Mouse (Mus musculus): ENCODE measurements around the gene Olfr1375. TPM values are rescaled to one million over a fixed set of nuclear protein-coding genes. Genes with fewer than 3 reads are reported as not detected.
"Not testable (repeated sequence)": the region's sequence is repeated elsewhere in the genome, so short reads cannot be mapped to it uniquely, and the experiment has no call there.

Olfr1375 gene
- not detected in 2 replicates for total RNA-seq (2017)

DNA sequence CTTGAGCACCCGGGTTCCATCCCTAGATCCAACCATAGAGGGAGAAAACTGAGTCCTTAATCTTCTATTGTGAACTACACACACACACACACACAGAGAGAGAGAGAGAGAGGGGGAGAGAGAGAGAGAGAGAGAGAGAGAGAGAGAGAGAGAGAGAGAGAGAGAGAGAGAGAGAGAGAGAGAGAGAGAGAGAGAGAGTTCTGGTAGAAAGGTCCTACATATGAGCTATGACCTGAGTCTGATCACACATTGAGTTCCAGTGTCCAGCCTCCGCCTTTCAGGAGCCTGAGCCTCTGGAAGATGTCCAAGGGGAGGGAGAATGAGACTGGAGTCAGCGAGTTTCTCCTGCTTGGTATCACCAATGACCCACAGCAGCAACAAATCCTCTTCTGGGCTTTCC is at the start of gene Olfr1375:
Gene Olfr1375, plus strand, starts transcription at position 301 of the 400 bp plus-strand sequence.
- not testable (repeated sequence) for ATAC-seq (ENCODE audit: extremely low read depth, insufficient number of reproducible peaks, low FRiP score, poor library complexity, severe bottlenecking)

DNA sequence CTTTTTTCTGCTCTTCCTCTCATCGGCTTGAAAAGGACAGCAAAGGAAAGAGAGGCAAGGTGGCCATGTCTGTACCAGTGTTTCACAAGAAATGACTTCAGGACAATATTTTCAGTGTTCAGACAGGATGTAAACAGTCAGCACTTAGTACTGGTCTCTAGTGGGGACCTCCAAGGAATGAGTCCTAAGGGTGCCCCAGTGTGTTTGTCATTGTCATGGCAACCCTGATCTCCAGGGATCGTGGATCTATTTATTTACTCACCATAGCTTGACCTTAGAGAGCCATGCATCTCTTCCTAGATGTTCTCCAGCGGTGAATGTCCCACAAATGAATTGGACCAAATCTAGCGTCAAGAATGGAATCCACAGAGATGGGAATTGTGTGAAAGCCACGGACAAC is 44.6 kb upstream of the Olfr1375 start, which contains the start of gene Olfr51:
Gene Olfr51, plus strand, starts transcription at position 301 of the 400 bp plus-strand sequence.
- no peak for ATAC-seq (ENCODE audit: extremely low read depth, insufficient number of reproducible peaks, low FRiP score, poor library complexity, severe bottlenecking)

DNA sequence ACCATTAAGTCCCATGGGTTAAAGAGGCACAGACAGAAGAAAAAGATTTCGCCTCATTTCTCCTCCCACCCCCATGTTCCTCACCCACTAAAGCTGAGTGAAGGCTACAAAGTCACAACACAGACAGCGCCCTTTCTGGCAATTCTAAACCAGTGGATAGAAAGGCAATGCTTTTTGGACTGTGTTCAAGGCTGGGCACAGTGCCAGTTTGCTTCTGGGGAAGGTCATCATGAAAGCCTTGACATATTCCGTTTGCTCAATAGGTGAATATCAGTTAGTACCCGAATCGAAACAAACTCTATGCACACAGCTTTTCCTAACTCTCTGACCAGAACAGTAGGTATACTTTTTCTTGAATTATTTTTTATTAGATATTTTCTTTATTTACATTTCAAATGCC is 36.1 kb upstream of the Olfr1375 start:
- ATAC-seq (ENCODE audit: extremely low read depth, insufficient number of reproducible peaks, low FRiP score, poor library complexity, severe bottlenecking): no peak

DNA sequence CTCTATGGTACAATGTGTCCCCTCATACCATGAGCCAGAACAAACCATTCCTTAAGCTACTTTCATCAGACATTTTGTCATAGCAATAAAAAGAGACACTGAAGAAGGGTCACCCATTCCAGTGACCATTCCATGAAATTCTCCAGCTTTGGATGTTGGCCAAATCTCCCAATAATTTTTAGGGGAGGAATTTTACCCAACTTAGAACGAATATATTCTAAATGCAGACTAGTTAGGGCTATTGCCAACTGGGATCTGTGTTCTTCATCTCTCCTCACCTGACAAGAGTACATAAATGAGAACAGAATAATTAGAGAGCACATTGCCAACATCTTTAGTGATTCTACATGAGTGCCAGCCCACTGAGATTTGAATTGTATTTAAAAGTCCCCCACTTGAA is 34.0 kb upstream of the Olfr1375 start, which contains the start of gene Olfr54:
Gene Olfr54, plus strand, starts transcription at position 301 of the 400 bp plus-strand sequence.
- no peak for ATAC-seq (ENCODE audit: extremely low read depth, insufficient number of reproducible peaks, low FRiP score, poor library complexity, severe bottlenecking)

DNA sequence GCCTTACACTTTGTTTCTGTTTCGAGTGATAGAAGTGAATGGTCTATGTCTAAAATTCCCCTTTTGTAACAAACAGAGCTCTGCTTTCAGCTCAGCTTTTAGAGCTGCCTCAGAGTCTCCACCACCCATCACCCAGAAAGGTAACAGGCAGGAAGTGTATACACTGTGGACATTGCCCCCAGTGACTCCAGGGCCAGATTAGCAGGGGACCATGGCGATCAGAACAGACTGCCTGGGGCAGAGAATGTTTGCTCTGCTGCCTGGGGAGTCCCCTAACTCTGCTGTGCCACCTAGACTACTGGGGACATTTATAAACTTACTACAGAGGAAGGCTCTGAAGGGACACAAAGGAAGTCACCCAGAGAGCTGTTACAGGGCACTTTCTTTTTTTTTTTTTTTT is 31.6 kb upstream of the Olfr1375 start:
- ATAC-seq (ENCODE audit: extremely low read depth, insufficient number of reproducible peaks, low FRiP score, poor library complexity, severe bottlenecking): no peak

DNA sequence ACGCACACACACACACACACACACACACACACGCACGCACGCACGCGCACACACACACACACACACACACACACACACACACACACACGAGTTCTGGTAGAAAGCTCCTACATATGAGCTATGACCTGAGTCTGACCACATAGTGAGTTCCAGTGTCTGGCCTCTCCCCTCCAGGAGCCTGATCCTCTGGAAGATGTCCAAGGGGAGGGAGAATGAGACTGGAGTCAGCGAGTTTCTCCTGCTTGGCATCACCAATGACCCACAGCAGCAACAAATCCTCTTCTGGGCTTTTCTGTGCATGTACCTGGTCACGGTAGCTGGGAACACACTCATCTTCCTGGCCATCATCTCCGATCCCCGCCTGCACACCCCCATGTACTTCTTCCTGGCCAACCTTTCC is 21.1 kb upstream of the Olfr1375 start:
- not testable (repeated sequence) for ATAC-seq (ENCODE audit: extremely low read depth, insufficient number of reproducible peaks, low FRiP score, poor library complexity, severe bottlenecking)

DNA sequence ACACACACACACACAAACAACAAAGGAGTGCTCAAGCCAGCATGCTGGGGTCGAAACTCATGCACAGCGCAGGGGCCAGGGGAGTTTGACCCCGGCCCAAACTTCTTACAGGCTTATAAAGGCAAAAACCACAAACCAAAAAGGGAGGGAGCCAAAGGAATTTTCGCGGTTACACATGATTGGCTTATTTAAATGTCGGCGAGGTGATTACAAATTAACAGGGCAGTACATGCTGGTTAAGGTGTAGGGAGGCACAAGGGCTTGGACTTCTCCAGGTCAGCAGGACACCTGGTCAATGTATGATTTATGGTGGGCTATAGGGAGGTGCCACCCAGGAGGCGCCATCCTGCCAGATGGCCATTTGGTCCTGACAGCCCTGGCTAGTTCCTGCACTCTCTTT is 18.5 kb upstream of the Olfr1375 start:
- ATAC-seq (ENCODE audit: extremely low read depth, insufficient number of reproducible peaks, low FRiP score, poor library complexity, severe bottlenecking): not testable (repeated sequence)

DNA sequence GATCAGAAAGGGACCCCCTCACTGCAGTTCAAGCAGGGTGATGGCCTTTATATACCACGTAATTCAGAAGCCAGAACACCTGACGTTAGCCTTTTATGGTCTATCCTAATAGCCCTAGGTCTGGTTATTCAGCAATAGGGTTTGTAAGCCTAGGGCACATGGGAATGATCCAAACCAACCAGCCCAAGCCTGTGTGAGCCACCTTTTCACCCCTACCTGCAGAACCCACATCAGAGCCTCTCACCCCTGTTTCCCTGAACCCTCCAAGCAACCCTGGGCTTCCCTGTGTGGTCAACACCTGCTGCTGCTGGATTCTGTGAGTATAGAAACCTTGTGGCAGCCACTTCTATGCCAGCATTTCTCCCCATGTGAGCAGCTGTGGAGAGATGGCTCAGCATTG is 17.7 kb upstream of the Olfr1375 start:
- ATAC-seq (ENCODE audit: extremely low read depth, insufficient number of reproducible peaks, low FRiP score, poor library complexity, severe bottlenecking): no peak

DNA sequence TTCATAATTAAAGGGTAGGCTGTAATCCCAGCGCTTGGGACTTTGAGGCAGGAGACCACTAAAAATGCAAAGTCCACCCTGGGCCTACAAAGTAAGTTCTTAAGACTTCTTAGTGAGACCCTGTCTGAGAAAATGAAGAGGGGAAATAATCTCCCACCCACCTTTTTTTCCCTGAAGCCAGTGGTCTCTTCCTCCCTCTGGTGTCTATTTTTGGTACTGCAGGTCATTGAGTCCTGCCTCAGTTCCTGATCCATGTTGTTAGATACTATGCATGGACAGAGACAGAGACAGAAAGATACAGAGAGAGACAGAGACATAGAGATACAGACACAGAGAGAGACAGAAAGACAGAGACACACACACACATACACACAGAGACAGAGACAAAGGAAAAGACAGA is 15.1 kb upstream of the Olfr1375 start:
- ATAC-seq (ENCODE audit: extremely low read depth, insufficient number of reproducible peaks, low FRiP score, poor library complexity, severe bottlenecking): no peak

DNA sequence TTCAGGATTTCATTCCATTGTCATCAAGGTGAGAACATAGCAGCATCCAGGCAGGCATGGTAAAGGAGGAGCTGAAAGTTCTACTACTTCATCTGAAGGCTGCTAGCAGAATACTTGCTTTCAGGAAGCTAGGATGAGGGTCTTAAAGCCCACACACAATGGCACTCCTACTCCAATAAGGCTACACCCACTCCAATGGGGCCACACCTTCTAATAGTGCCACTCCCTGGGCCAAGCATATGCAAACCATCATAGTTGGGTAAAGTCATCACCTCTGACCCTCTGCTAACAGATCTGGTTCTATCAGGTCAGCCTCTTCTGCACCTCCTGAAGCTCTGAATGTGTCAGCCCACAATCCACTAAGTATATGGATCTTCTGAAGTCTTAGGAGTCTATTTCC is 13.8 kb upstream of the Olfr1375 start:
- not testable (repeated sequence) for ATAC-seq (ENCODE audit: extremely low read depth, insufficient number of reproducible peaks, low FRiP score, poor library complexity, severe bottlenecking)

DNA sequence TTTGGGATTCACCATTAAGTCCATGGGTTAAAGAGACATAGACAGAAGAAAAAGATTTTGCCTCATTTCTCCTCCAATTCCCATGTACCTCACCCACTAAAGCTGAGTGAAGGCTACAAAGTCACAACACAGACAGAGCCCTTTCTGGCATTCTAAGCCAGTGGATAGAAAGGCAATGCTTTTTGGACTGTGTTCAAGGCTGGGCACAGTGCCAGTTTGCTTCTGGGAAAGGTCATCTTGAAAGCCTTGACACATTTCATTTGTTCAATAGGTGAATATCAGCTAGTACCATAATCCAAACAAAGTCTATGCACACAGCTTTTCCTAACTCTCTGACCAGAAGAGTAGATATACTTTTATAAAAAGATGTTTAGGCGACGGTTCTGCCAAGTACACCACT is 12.0 kb upstream of the Olfr1375 start:
- ATAC-seq (ENCODE audit: extremely low read depth, insufficient number of reproducible peaks, low FRiP score, poor library complexity, severe bottlenecking): no peak

DNA sequence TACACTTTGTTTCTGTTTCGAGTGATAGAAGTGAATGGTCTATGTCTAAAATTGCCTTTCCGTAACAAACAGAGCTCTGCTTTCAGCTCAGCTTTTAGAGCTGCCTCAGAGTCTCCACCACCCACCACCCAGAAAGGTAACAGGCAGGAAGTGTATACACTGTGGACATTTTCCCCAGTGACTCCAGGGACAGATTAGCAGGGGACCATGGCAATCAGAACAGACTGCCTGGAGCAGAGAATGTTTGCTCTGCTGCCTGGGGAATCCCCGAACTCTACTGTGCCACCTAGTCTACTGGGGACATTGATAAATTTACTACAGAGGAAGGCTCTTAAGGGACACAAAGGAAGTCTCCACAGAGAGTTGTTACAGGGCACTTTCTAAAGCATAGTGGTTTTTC is 3.1 kb upstream of the Olfr1375 start:
- not testable (repeated sequence) for ATAC-seq (ENCODE audit: extremely low read depth, insufficient number of reproducible peaks, low FRiP score, poor library complexity, severe bottlenecking)

DNA sequence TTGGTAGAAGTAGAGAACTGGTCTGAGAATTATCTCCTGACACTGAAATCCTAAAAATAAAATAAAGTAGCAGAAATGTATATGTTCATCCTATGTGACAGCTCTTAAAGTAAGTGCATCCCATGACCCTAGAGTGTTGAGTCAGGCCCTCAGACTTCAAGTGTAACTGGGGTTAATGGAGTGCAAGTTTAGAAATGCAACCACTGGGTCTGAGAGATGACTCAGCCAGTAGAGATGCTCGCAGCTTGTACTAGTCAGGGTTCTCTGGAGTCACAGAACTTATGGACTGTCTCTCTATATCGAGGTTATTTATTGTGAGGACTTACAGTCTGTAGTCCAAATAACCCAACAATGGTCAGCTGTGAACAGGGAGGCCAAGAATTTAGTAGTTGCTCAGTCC is 3.8 kb downstream of the Olfr1375 start:
- no peak for ATAC-seq (ENCODE audit: extremely low read depth, insufficient number of reproducible peaks, low FRiP score, poor library complexity, severe bottlenecking)

DNA sequence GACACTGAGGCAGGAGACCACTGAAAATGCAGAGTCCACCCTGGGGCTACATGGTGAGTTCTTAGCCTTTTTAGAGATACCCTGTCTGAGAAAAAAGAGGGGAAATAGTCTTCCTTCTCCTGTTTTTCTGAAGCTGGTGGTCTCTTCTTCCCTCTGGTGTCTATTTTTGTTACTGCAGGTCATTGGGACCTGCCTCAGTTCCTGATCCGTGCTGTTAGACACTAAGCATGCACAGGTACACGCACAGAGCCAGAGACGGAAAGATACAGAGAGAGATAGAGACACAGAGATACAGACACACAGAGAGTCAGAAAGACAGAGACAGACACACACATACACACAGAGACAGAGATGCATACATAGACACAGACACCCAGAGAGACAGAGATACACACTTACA is 5.3 kb downstream of the Olfr1375 start:
- no peak for ATAC-seq (ENCODE audit: extremely low read depth, insufficient number of reproducible peaks, low FRiP score, poor library complexity, severe bottlenecking)

DNA sequence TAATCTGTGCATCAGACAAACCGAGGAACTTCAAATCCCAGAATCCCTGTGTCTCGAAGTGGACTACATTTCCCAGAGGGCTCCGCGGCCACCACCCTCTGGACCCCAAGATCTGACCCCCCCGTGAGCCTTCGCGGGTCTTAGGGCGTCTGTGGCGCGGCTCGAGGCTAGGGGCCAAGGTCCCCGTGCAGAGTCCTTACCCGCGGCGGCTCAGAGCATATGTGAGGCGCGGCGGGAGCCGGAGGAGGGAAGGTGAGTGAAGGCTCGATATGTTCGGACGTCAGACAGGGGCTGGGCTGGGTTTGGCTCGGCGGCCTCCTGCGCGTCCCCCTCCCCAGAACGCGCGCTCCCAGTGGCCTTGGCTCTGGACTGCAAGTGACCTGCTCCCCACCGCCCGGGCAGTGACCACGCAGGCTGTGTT is 11.3 kb downstream of the Olfr1375 start, which contains the start of gene Zfp354a:
Gene Zfp354a, plus strand, starts transcription at position 107 of the 421 bp plus-strand sequence.
- ATAC-seq (ENCODE audit: extremely low read depth, insufficient number of reproducible peaks, low FRiP score, poor library complexity, severe bottlenecking): no peak

DNA sequence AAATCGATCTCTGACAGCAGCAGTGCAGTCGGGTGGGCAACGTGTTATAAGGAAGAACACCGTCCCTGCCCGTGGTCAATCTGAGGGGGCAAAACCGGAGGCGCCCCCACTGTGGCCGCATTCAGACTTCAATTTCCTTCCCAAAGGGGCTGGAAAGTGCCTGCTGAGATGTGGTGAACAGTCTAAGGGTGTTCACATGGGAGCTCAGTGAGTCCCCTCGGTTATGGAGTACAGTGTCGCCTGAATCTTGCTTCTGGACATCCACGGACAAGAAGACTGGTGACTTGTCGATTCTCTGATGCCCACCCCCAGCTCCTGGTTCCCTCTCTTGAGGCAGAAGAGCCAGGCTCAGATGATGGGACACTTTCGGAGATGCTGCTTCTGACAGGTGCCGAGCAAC is 11.7 kb downstream of the Olfr1375 start:
- no peak for ATAC-seq (ENCODE audit: extremely low read depth, insufficient number of reproducible peaks, low FRiP score, poor library complexity, severe bottlenecking)

DNA sequence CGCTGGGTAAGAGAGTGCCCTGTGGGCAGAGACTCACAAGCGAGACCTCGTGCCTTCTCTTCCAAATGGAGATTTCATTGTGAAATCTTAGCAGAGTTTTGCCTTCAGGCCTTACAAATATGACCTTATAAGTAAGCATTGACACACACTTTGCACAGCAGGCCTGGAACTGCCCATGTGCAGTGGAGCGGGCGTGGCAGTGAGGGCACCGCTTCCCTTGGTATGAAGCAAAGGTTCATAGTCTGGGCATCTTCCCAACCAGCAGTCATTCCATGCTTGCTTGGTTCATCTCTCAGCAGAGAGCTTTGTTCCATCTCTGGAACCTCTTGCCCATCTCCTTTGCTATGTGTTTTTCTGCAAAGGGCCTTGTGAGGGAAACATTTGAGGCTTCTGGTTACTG is 13.1 kb downstream of the Olfr1375 start:
- no peak for ATAC-seq (ENCODE audit: extremely low read depth, insufficient number of reproducible peaks, low FRiP score, poor library complexity, severe bottlenecking)

DNA sequence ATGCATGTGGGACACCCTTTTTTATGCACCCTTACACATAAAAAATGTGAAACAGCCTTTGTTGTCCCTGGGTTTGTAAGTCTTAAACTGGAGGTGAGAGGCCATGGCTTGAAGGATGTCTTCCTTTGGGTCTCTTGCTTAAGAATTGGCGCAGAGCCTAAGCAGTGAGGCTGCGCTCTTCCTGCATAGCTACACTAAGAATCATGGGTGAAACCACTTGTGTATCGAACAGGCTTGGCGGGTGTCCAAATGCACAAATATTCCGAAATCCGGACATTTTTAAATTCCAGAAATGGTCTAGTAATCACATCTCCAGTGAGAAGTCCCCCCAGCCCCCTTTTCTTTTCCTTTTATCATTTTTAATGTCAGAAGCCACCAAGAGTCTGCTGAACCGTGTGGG is 15.4 kb downstream of the Olfr1375 start:
- no peak for ATAC-seq (ENCODE audit: extremely low read depth, insufficient number of reproducible peaks, low FRiP score, poor library complexity, severe bottlenecking)

DNA sequence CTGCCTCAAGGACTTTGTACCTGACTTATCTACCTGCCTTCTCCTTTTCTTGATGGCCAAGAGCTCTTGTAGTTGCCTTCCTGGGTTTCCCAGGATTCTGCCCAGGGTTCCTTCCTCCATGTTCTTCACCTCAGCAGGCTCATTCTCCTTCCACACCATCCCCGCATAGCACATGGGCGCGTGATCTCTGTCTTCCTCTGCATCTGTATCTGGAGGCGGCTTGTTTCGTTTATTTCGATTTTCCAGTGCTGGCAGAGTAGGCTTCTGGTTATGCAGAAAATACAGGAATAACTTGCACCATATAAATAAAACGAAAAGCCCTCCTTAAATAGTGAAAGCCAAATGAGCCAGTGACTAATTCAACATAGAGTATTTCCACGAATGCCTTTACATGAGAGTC is 15.9 kb downstream of the Olfr1375 start:
- no peak for ATAC-seq (ENCODE audit: extremely low read depth, insufficient number of reproducible peaks, low FRiP score, poor library complexity, severe bottlenecking)

DNA sequence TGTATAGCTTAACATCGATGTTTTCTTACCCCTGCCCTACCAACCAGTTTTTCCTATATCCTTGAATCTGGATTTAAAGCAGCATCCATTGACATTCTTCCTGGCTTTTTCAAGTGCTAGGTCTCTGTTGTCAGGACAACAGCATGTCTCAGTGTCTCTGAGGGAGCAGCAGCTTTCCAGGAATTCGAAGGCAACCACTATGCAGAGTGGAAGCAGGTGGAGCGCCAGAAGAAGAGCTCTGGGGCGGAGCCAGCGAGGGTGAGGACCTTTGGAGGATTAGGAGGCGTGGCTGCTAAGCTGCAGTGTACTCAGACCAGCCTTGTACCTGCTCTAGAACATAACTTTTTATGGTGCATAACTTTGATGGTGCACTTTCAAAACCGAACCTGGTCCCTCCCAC is 36.6 kb downstream of the Olfr1375 start:
- ATAC-seq (ENCODE audit: extremely low read depth, insufficient number of reproducible peaks, low FRiP score, poor library complexity, severe bottlenecking): no peak

DNA sequence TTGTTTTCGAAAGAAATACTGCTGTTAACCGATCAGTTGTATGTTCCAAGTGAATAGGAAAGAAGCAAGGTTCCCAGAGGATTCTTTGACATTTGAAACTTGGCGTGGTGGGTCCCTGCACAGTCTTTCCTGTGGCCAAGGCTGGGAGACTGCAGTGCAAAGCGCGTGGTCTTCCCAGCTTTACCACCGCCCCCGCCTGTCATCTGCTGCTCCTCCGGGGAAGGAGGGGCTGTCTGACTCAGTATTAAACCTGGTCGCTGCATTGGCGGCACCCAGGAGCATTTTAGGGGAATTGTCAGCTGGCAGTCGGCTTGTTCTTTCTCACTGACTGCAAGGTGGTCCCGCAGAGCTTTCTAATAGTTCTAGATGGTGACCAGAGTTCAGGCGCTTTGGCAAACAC is 37.4 kb downstream of the Olfr1375 start:
- ATAC-seq (ENCODE audit: extremely low read depth, insufficient number of reproducible peaks, low FRiP score, poor library complexity, severe bottlenecking): no peak

All from neutrophil, adult 5-6 weeks (primary cell).